Mouse (Mus musculus) CH12.LX (cell line): ENCODE data around the gene Evi5.

Experiments used
- CTCF ChIP-seq, 2 experiments: IDR thresholded peaks in 1 of 2; conservative IDR thresholded peaks in 1 of 2; 2 replicates each; pipeline ENCODE4 v1.5.1; 2011 to 2012; ENCODE audit warnings: low read depth in 2 of 2, low read length in 2 of 2, improper control_type of control experiment in 1 of 2, inconsistent platforms in 1 of 2, mild to moderate bottlenecking in 1 of 2, moderate library complexity in 1 of 2
- EP300 ChIP-seq: IDR thresholded peaks from 2 replicates; pipeline ENCODE4 v1.6.1; 2011; ENCODE audit warnings: low read length, improper control_type of control experiment
- ETS1 ChIP-seq: conservative IDR thresholded peaks from 2 replicates; pipeline ENCODE4 v1.6.1; 2012; ENCODE audit warnings: low read depth, mild to moderate bottlenecking, inconsistent platforms, low read length, improper control_type of control experiment, moderate library complexity
- NELFE ChIP-seq: IDR thresholded peaks from 2 replicates; pipeline ENCODE4 v1.6.1; 2011; ENCODE audit warnings: low read depth, low read length, improper control_type of control experiment
- POLR2A ChIP-seq: IDR thresholded peaks from 2 replicates; pipeline ENCODE4 v1.6.1; 2011; ENCODE audit warnings: low read depth, mild to moderate bottlenecking, improper control_type of control experiment, low read length
- RCOR1 ChIP-seq: conservative IDR thresholded peaks from 2 replicates; pipeline ENCODE4 v1.6.1; 2012; ENCODE audit warnings: low read depth, mild to moderate bottlenecking, inconsistent platforms, low read length, improper control_type of control experiment
- TBP ChIP-seq: conservative IDR thresholded peaks from 2 replicates; pipeline ENCODE4 v1.6.1; 2011; ENCODE audit warnings: low read depth, low read length, improper control_type of control experiment
- ZC3H11A ChIP-seq: IDR thresholded peaks from 2 replicates; pipeline ENCODE4 v1.6.1; 2012; ENCODE audit warnings: low read depth, mild to moderate bottlenecking, inconsistent platforms, low read length, improper control_type of control experiment
- ZMIZ1 ChIP-seq: IDR thresholded peaks from 2 replicates; pipeline ENCODE4 v1.6.1; 2012; ENCODE audit warnings: low read depth, mild to moderate bottlenecking, inconsistent platforms, low read length, improper control_type of control experiment
- ZNF384 ChIP-seq: IDR thresholded peaks from 2 replicates; pipeline ENCODE4 v1.6.1; 2012; ENCODE audit warnings: low read depth, low read length, improper control_type of control experiment, inconsistent platforms

GRCm38 (mm10) chr5:107814651-107815050 is 60.3 kb downstream of the Evi5 start:
- TF ChIP-seq ZC3H11A (no peak), ZMIZ1 (no peak), CTCF (conservative IDR thresholded peaks at IDR 0.05 in 1 of 2, IDR thresholded peaks at IDR 0.05 in 1 of 2; ENCODE audit: low read depth in 2 of 2, low read length in 2 of 2) (no peak), ETS1 (no peak), TBP (no peak), EP300 (no peak), POLR2A (no peak), NELFE (no peak), ZNF384 (no peak), RCOR1 (no peak)
